Mouse (Mus musculus): ENCODE measurements around the gene Zfp599. TPM values are rescaled to one million over a fixed set of nuclear protein-coding genes. Genes with fewer than 3 reads are reported as not detected.
A peak's percentile ranks its signal among the peaks of the same experiment; 100 is the strongest.
"Not testable (repeated sequence)": the region's sequence is repeated elsewhere in the genome, so short reads cannot be mapped to it uniquely, and the experiment has no call there.

Gene Zfp599
- polyA plus RNA-seq, 1 experiment, result 1.8 TPM

DNA sequence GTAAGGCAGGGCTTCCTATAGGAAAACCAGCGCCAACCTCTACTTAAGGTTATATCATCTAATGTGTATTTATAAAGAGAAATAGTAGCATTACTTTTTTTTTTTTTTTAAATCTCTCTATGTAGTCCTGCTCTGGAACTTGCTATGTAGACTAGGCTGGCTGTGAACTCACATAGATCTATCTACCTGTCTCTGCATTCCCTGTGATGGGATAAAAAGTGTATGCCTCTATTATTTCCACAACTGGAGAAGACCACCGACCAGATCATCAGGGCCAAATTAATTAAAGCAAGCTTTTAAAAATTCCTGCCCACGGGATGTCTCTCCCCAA lies 362 bp upstream of the Zfp599 start:
- peak overlapping the region; percentile 73; the same call in 1 of the 2 replicates for H3K4me3 ChIP-seq (ENCODE audit: insufficient read depth, low read length)
- TF ChIP-seq POLR2A (IDR thresholded peaks at IDR 0.05; ENCODE audit: extremely low read depth, insufficient read depth, low read length) (no peak), CTCF (IDR thresholded peaks at IDR 0.05; ENCODE audit: extremely low read depth, insufficient read depth, low read length) (no peak)
- H3K27ac ChIP-seq (ENCODE audit: insufficient read depth, low read length), result no peak overlapping the region
- H3K4me1 ChIP-seq (ENCODE audit: control insufficient read depth, insufficient read depth, low read length), result no peaks in the 10 kb centered on the region

- Histone ChIP-seq H3K4me1 (ENCODE audit: control insufficient read depth, insufficient read depth, low read length) (no peaks in the 10 kb centered on the region), H3K4me3 (ENCODE audit: insufficient read depth, low read length) (peak overlapping the region; percentile 73), H3K27ac (ENCODE audit: insufficient read depth, low read length) (no peak overlapping the region)
- no peak for TF ChIP-seq CTCF (IDR thresholded peaks at IDR 0.05; ENCODE audit: extremely low read depth, insufficient read depth, low read length)
- no peak for TF ChIP-seq POLR2A (IDR thresholded peaks at IDR 0.05; ENCODE audit: extremely low read depth, insufficient read depth, low read length)
These were observed 911 bp downstream of the Zfp599 start for GRCm38 (mm10) chr9:22258784-22259183.

DNA sequence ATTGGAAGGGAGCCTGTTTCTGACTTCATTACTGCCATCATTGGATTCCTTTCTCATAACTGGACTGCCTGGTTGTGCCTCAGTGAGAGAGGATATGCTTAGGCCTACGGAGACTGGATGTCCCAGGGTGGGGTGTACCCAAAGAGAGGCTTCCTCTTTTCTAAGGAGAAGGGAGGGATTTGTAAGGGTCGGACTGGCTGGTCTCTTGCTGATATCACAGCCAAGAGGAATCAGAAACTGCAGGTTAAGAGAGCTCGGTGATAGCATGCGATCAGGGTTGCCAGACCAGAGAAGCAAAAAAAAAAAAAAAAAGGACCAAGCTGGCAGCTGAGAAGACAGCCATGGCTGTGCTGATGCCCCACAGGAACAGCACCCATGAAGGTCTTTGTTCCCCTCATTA lies 3.1 kb downstream of the Zfp599 start:
- H3K27ac ChIP-seq (ENCODE audit: insufficient read depth, low read length), result no peak overlapping the region
- no peaks in the 10 kb centered on the region for H3K4me1 ChIP-seq (ENCODE audit: control insufficient read depth, insufficient read depth, low read length)
- TF ChIP-seq POLR2A (IDR thresholded peaks at IDR 0.05; ENCODE audit: extremely low read depth, insufficient read depth, low read length), result no peak
- no peak for TF ChIP-seq CTCF (IDR thresholded peaks at IDR 0.05; ENCODE audit: extremely low read depth, insufficient read depth, low read length)
- no peak overlapping the region for H3K4me3 ChIP-seq (ENCODE audit: insufficient read depth, low read length)

GRCm38 (mm10) chr9:22244242-22244641 lies 15.5 kb downstream of the Zfp599 start:
- H3K4me1 ChIP-seq (ENCODE audit: control insufficient read depth, insufficient read depth, low read length), result no peaks in the 10 kb centered on the region
- no peak overlapping the region for H3K27ac ChIP-seq (ENCODE audit: insufficient read depth, low read length)
- no peak overlapping the region for H3K4me3 ChIP-seq (ENCODE audit: insufficient read depth, low read length)
- no peak for TF ChIP-seq CTCF (IDR thresholded peaks at IDR 0.05; ENCODE audit: extremely low read depth, insufficient read depth, low read length)
- no peak for TF ChIP-seq POLR2A (IDR thresholded peaks at IDR 0.05; ENCODE audit: extremely low read depth, insufficient read depth, low read length)

DNA sequence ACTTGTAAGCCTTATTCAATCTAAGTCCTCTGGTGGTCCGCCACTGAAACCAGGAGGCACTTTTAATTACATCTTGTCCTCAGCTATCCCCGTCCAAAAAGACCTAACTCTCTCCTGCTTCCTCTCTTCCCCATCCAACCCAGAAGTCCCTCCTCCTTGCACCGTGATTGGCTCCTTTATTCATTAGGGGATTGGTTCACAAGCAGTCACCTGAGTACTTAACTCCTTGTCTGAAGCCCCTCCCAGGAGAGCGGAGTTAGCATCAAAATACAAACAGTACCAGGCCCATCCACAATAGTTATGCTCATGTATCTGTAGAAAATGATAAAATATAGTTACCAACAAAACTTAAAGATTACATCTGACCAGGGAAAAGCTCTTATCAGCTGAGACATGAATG lies 19.7 kb downstream of the Zfp599 start:
- Histone ChIP-seq H3K4me3 (ENCODE audit: insufficient read depth, low read length) (no peak overlapping the region), H3K27ac (ENCODE audit: insufficient read depth, low read length) (no peak overlapping the region), H3K4me1 (ENCODE audit: control insufficient read depth, insufficient read depth, low read length) (no peaks in the 10 kb centered on the region)
- TF ChIP-seq POLR2A (IDR thresholded peaks at IDR 0.05; ENCODE audit: extremely low read depth, insufficient read depth, low read length) (no peak), CTCF (IDR thresholded peaks at IDR 0.05; ENCODE audit: extremely low read depth, insufficient read depth, low read length) (no peak)

DNA sequence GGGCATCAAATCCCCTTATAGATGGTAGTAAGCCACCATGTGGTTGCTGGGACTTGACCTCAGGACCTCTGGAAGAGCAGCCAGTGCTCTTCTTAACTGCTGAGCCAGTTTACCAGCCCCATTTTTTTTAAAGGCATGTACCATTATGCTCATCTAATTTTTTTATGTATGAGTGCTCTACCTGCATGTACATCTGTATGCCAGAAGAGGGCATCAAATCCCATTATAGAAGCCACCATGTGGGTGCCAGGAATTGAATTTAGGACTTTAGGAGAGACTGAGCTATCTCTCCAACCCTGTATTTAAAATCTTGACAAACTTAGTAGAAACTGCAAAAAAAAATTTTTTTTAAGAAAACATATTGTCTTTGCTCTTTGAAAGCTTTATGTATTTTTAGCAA lies 29.1 kb downstream of the Zfp599 start:
- TF ChIP-seq CTCF (IDR thresholded peaks at IDR 0.05; ENCODE audit: extremely low read depth, insufficient read depth, low read length), result no peak
- TF ChIP-seq POLR2A (IDR thresholded peaks at IDR 0.05; ENCODE audit: extremely low read depth, insufficient read depth, low read length), result no peak
- Histone ChIP-seq H3K4me1 (ENCODE audit: control insufficient read depth, insufficient read depth, low read length) (no peaks in the 10 kb centered on the region), H3K27ac (ENCODE audit: insufficient read depth, low read length) (no peak overlapping the region), H3K4me3 (ENCODE audit: insufficient read depth, low read length) (no peak overlapping the region)

DNA sequence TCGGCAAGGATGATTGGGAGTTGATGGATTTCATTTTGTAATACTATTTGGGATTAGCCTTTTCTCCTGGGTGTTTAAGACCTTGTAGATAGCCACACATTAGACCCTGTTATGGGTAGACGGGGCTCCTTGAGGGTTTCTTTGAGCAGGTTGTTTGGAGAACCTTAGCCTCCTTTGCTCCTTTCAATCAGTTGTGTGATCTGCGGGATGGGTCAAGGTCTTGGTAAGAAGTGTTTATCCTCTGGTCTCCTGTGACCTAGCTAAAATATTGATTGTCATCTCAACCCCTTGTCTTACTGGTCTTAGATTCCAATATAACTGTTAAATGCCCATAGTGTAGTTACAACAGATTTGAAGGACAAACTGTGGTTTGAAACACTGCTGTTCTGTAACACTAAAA lies 29.6 kb downstream of the Zfp599 start:
- H3K4me1 ChIP-seq (ENCODE audit: control insufficient read depth, insufficient read depth, low read length), result no peaks in the 10 kb centered on the region
- TF ChIP-seq POLR2A (IDR thresholded peaks at IDR 0.05; ENCODE audit: extremely low read depth, insufficient read depth, low read length), result no peak
- H3K4me3 ChIP-seq (ENCODE audit: insufficient read depth, low read length), result no peak overlapping the region
- no peak overlapping the region for H3K27ac ChIP-seq (ENCODE audit: insufficient read depth, low read length)

GRCm38 (mm10) chr9:22229386-22230026 lies 30.2 kb downstream of the Zfp599 start:
- TF ChIP-seq POLR2A (IDR thresholded peaks at IDR 0.05; ENCODE audit: extremely low read depth, insufficient read depth, low read length) (no peak), CTCF (IDR thresholded peaks at IDR 0.05; ENCODE audit: extremely low read depth, insufficient read depth, low read length) (no peak)
- Histone ChIP-seq H3K4me1 (ENCODE audit: control insufficient read depth, insufficient read depth, low read length) (no peaks in the 10 kb centered on the region), H3K27ac (ENCODE audit: insufficient read depth, low read length) (no peak overlapping the region)

DNA sequence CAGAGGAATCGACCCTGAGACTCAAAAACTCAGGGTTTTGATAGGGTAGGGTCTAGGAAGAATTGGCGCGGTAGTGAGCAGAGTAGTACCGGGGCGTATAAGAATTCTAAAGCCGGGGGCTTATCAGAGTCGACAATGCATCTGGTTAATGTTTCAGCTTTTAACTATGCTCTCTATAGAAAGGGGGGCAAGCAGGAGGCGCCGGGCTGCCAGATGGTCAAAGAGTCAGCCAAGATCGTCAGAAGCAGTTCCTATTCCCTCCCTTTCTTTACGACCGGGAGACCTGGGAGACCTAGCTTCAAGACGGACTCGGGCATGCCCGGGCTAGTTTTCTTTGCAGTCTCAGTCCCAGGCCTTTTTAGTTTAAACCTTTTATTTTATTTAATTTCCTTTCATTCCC lies 32.8 kb downstream of the Zfp599 start:
- TF ChIP-seq CTCF (IDR thresholded peaks at IDR 0.05; ENCODE audit: extremely low read depth, insufficient read depth, low read length), result no peak
- TF ChIP-seq POLR2A (IDR thresholded peaks at IDR 0.05; ENCODE audit: extremely low read depth, insufficient read depth, low read length), result no peak
- Histone ChIP-seq H3K4me1 (ENCODE audit: control insufficient read depth, insufficient read depth, low read length) (no peaks in the 10 kb centered on the region), H3K27ac (ENCODE audit: insufficient read depth, low read length) (no peak overlapping the region), H3K4me3 (ENCODE audit: insufficient read depth, low read length) (no peak overlapping the region)

More at GRCm38 (mm10) chr9:22229386-22230026, 30.2 kb downstream of the Zfp599 start:
- no peak overlapping the region for H3K4me3 ChIP-seq (ENCODE audit: insufficient read depth, low read length)

DNA sequence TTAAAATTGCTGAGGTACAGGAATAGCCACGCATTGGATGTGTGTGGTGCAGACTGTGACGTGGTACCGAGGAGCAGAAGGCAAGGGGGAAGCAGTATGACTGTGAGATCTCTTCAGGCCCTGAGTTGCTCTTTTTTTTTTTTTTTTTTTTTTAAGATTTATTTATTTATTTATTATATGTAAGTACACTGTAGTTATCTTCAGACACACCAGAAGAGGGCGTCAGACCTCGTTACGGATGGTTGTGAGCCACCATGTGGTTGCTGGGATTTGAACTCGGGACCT lies 33.4 kb downstream of the Zfp599 start:
- H3K4me1 ChIP-seq (ENCODE audit: control insufficient read depth, insufficient read depth, low read length); H3K27ac ChIP-seq (ENCODE audit: insufficient read depth, low read length): not testable (repeated sequence)
- peak overlapping the region; percentile 46 for H3K4me3 ChIP-seq (ENCODE audit: insufficient read depth, low read length)
